Mouse (Mus musculus): ENCODE results near the gene Tnfrsf1b.

GRCm38 (mm10) chr4:145230647-145231046 lies 16.0 kb downstream of the Tnfrsf1b start:
- no peak for TF ChIP-seq CTCF (IDR thresholded peaks at IDR 0.05; ENCODE audit: low read depth, low read length)
- no peak for TF ChIP-seq POLR2A (IDR thresholded peaks at IDR 0.05; ENCODE audit: borderline replicate concordance, low read depth, low read length)

Measured in bone marrow macrophage, adult 2 months (primary cell).